Mouse (Mus musculus): ENCODE measurements around the gene Fcgr3.
A peak's percentile ranks its signal among the peaks of the same experiment; 100 is the strongest.

Gene Fcgr3

DNA sequence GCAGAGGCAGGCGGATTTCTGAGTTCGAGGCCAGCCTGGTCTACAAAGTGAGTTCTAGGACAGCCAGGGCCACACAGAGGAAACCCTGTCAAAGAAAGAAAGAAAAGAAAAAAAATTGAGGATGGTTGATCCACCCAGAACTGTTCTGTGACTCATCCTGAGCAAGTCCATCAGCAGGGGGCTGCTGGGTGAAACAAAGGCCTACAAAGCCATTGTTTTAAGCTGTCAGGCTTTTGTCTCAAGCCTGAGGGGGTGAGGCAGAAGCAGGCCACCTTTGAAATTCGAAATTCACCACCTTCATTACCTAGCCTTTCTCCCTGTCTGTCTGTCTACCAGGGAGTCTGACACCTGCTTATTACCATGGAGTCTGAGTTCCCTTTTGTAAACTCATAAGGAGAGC, 18.2 kb downstream of the Fcgr3 start:
- no peak for DNase-seq

- no peak for DNase-seq
Measured at GRCm38 (mm10) chr1:171045079-171045465, 19.7 kb downstream of the Fcgr3 start.

GRCm38 (mm10) chr1:171044365-171045078, 20.2 kb downstream of the Fcgr3 start:
- peak; percentile 86 to 88 for DNase-seq

- DNase-seq, result peak; percentile 35 to 46
Measured at GRCm38 (mm10) chr1:171043594-171044153, 21.1 kb downstream of the Fcgr3 start.

GRCm38 (mm10) chr1:171039880-171040279, 24.9 kb downstream of the Fcgr3 start:
- no peak for DNase-seq

DNA sequence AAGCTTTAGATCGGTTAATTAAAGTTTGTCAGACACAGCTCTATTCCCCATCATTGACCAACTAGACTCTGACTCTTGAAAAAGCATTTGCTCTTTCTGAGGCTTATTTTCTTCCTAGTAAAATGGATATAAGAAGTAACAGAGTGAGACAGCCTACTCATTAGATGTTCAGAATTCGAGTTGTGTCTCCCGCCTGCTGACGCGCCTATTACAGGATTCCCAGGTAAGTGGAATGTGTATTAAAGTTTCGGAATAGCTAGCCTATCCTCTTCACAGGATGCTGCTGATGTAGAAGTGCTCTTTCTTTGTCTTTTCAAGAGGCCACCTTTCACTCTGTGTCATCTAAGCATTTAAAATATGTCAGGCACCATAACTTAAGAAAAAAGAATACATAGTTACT, 25.6 kb downstream of the Fcgr3 start:
- no peak for DNase-seq

- peak; percentile 91 to 92 for DNase-seq
Measured at GRCm38 (mm10) chr1:171037861-171038721, 26.6 kb downstream of the Fcgr3 start.

- peak; percentile 87 to 90 for DNase-seq
Measured at GRCm38 (mm10) chr1:171036550-171037324, 28.0 kb downstream of the Fcgr3 start.

DNA sequence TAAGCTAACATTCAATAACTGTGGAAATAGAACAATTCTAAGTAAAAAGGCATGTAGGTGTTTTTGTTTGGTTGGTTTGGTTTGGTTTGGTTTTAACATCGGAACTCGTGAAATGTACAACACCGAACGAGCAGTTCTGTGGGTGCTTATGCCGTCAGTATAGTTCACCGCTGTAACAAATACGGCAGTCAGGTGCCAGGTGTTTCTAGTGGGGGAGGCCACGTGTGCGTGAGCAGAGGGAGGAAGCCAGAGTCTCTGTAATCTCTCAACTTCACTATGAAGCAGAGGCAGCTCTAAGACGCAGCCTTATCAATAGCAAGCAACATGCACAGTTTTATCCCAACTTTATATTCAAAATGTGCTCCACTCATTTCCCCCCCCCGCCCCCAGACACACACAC, 29.1 kb downstream of the Fcgr3 start:
- no peak for DNase-seq

DNA sequence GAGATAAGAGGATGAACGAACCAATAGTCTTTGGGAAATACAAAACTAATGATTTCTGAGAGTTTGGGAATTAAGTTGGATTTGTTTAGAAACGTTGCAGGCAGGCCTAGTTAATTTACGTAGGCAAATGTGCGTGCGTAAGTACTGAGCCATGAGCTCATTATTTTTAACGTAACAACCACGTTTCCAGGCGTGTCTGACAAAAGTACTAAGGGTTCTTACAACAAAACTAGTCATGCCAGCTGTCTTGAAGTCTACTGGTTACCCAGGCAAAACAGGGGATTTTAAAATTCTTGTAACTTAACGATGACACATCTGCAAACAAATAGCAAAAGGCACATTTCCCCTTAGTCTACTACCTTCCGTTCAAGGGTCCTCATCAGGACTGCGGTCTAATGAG, 30.5 kb downstream of the Fcgr3 start:
- DNase-seq, result peak in 1 of 2 experiments; percentile 58

GRCm38 (mm10) chr1:171033756-171034155, 31.0 kb downstream of the Fcgr3 start:
- DNase-seq, result peak; percentile 93 to 94

- peak in 1 of 2 experiments; percentile 46 for DNase-seq
Measured at GRCm38 (mm10) chr1:171033196-171033595, 31.5 kb downstream of the Fcgr3 start.

- peak; percentile 15 to 23 for DNase-seq
Measured at GRCm38 (mm10) chr1:171032691-171033090, 32.0 kb downstream of the Fcgr3 start.

- no peak for DNase-seq
Measured at GRCm38 (mm10) chr1:171031752-171032151, 33.0 kb downstream of the Fcgr3 start.

GRCm38 (mm10) chr1:171019311-171019950, 45.3 kb downstream of the Fcgr3 start:
- DNase-seq, result no peak

DNA sequence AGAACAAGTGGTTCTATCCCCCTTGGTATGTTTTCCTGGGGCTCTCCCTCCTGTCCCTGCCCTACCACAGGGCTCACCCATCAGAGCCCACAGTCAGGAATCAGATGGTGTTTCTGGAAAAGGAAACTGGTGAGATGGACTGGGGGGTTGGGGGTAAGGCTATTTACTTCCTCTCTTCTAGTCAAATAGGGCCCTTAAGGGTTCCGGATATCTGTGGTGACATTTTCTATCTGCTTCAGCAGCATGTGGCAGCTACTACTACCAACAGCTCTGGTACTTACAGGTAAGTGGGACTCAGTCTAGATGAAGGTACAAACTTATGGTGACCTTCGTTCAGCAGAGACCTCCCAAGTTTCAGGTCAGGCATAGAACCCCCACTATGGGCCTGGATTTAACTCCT, 46.0 kb downstream of the Fcgr3 start, which contains the start of gene Fcgr4:
TSS of gene Fcgr4 (plus strand) at position 184 of the 400 bp plus-strand sequence.
- DNase-seq, result no peak

DNA sequence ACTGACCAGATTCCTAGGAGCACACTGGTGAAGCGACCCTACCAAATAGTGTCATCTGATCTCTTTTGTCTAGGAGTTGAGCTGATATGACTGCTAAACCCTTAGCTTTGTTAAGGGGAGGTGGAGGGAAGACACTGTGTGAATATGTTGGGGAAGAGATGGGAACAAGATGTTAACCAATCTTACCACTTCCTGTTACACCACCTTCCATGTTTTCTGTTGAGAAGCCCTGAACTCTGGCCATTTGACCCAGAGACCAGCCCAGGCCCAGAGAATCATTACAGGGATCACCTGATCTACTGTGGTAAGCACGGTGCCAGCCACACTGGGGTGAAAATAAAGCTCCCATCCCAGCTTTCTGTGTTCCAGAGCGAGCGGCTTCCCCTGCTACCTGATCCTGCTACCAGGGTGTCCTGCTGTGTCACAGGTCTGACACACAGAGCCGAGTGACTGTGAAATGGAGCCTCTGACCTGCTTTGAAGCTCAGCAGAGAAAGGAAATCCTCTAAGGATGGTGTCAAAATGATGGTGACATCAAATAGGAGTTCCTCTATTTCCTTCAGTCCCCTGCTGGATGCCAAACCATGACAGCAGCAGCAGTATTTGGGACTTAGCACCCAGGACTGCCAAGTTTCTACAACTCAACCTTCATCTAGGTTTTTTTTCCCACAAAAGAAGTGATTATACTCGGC, 47.1 kb downstream of the Fcgr3 start:
- DNase-seq, result no peak

GRCm38 (mm10) chr1:171016676-171017356, 47.9 kb downstream of the Fcgr3 start:
- no peak for DNase-seq

GRCm38 (mm10) chr1:171011733-171012132, 53.0 kb downstream of the Fcgr3 start:
- no peak for DNase-seq

DNA sequence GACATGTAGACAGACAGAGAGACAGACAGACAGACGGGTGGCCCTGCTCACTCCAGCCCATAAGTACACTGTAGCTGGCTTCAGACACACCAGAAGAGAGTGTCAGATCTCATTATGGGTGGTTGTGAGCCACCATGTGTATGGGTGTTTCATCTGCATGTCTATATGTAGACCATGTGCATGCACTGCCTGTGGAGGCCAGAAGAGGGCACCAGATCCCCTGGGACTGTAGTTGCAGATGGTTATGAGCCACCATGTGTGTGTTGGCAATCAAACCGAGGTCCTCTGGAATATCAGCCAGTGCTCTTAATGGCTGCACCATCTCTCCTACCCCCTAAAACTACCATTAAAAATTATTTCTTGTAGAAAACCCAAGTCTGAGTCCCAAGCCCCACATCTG, 57.8 kb downstream of the Fcgr3 start:
- DNase-seq, result peak; percentile 74 to 79

DNA sequence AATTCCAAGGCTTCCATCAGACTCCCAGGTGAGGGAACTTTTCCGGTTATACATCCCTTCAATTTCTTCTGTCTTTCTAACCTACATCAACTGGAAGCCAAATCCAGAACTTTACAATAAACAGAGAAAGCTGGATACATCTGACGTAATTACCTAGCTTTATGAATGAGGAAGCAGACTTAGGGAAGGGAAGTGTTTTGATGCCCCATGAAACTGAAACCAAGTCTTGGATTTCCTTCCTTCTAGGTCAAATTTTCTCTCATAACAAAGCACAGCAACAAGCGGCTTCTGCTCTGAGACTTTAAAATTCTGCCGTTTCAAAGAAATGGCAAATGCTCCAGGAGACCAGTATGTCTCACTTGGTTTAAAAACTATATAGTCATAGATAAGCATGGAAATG, 58.4 kb downstream of the Fcgr3 start:
- peak in 1 of 2 experiments; percentile 30 for DNase-seq

All from B cell, adult 2 months (primary cell).